Mouse (Mus musculus) midbrain, embryonic 11.5 days (tissue): ENCODE results near the gene Trim44. TPM values are rescaled to one million over a fixed set of nuclear protein-coding genes. Genes with fewer than 3 reads are reported as not detected.

Source experiments
- ATAC-seq: fragments of 200-750 bp; cut with Nextera tagmentation; 2 replicates; pipeline ENCODE4 v1.8.0; 2017; ENCODE audit warnings: moderate TSS enrichment, moderate library complexity; ENCODE audit not compliant: low FRiP score
- DNase-seq: peaks from one replicate; pipeline ENCODE4 v3.0.0; 2015; ENCODE audit warnings: low spot score; ENCODE audit errors: missing footprints
- H3K27ac ChIP-seq: fragments of 300-500 bp; sonication (generic); 2 replicates; pipeline ENCODE4 v1.5.1; 2014; ENCODE audit warnings: low read depth, low read length
- H3K27me3 ChIP-seq: fragments of 300-500 bp; sonication (generic); 2 replicates; pipeline ENCODE4 v1.6.1; 2014; ENCODE audit warnings: mild to moderate bottlenecking, low read length, moderate library complexity, mixed read lengths; ENCODE audit not compliant: control insufficient read depth, insufficient read depth
- H3K36me3 ChIP-seq: fragments of 300-500 bp; sonication (generic); 2 replicates; pipeline ENCODE4 v1.6.1; 2014; ENCODE audit warnings: mild to moderate bottlenecking, low read length, moderate library complexity, mixed read lengths; ENCODE audit not compliant: control insufficient read depth, insufficient read depth
- H3K4me1 ChIP-seq: fragments of 300-500 bp; sonication (generic); 2 replicates; pipeline ENCODE4 v1.6.1; 2014; ENCODE audit warnings: low read length; ENCODE audit not compliant: control insufficient read depth, insufficient read depth
- H3K4me2 ChIP-seq: fragments of 300-500 bp; sonication (generic); 2 replicates; pipeline ENCODE4 v1.6.1; 2014; ENCODE audit warnings: mild to moderate bottlenecking, moderate library complexity
- H3K4me3 ChIP-seq: fragments of 300-500 bp; sonication (generic); 2 replicates; pipeline ENCODE4 v1.5.1; 2014; ENCODE audit warnings: low read depth, low read length
- H3K9ac ChIP-seq: fragments of 300-500 bp; sonication (generic); 2 replicates; pipeline ENCODE4 v1.6.1; 2014; ENCODE audit warnings: low read length
- H3K9me3 ChIP-seq: fragments of 300-500 bp; sonication (generic); 2 replicates; pipeline ENCODE4 v1.6.1; 2016; ENCODE audit warnings: low read length; ENCODE audit not compliant: control insufficient read depth
- WGBS: fragments of 180-500 bp; shearing (Covaris S2); extraction: QIAGEN DNeasy Blood & Tissue Kit; methylation state at CpG from one replicate; pipeline ENCODE4 v1.1.7; 2014; 5-methylcytosine and 5-hydroxymethylcytosine counted together
- polyA plus RNA-seq: library from polyadenylated mRNA; unstranded; fragments of >200 nt; fragmentation: Nextera tagmentation; extraction: Ambion mirVana; gene quantifications from 2 replicates; pipeline ENCODE4 v1.2.1, GENCODE M21; 2014

Trim44 gene
- polyA plus RNA-seq, 1 experiment from 2014 or later = 40.7 TPM

GRCm38 (mm10) chr2:102447831-102448230 is 40.2 kb upstream of the Trim44 start:
- ATAC-seq = no peak
- DNase-seq = peak; percentile 67
- Histone ChIP-seq H3K4me1 (peaks cover 13% of the 10 kb centered on the region), H3K27ac (no peak overlapping the region), H3K4me2 (no peak overlapping the region), H3K9me3 (no peaks in the 10 kb centered on the region), H3K4me3 (no peak overlapping the region), H3K9ac (no peak overlapping the region), H3K36me3 (no peaks in the 10 kb centered on the region; the same call in 1 of the 2 replicates), H3K27me3 (no peaks in the 10 kb centered on the region)
- WGBS = 95% methylated on average over 7 of the region's 7 CpGs

GRCm38 (mm10) chr2:102446851-102447250 is 39.2 kb upstream of the Trim44 start:
- H3K4me2 ChIP-seq = no peak overlapping the region
- ATAC-seq (no peak), DNase-seq (no peak)
- H3K36me3 ChIP-seq = no peaks in the 10 kb centered on the region; the same call in 1 of the 2 replicates
- no peak overlapping the region for H3K4me3 ChIP-seq
- H3K27me3 ChIP-seq = no peaks in the 10 kb centered on the region
- H3K27ac ChIP-seq = no peak overlapping the region
- peaks cover 9% of the 10 kb centered on the region for H3K4me1 ChIP-seq
- H3K9me3 ChIP-seq = no peaks in the 10 kb centered on the region
- no peak overlapping the region for H3K9ac ChIP-seq
- 85% methylated on average over 4 of the region's 4 CpGs for WGBS

- no peak overlapping the region for H3K4me2 ChIP-seq
- no peak overlapping the region for H3K27ac ChIP-seq
- H3K27me3 ChIP-seq = no peaks in the 10 kb centered on the region
- WGBS = 14% methylated on average over 8 of the region's 8 CpGs
- H3K4me1 ChIP-seq = peaks cover 6% of the 10 kb centered on the region; the same call in 1 of the 2 replicates
- H3K36me3 ChIP-seq = no peaks in the 10 kb centered on the region
- no peaks in the 10 kb centered on the region for H3K9me3 ChIP-seq
- no peak overlapping the region for H3K4me3 ChIP-seq
- no peak overlapping the region for H3K9ac ChIP-seq
- peak; percentile 74 for ATAC-seq
- DNase-seq = no peak
These were observed 29.9 kb upstream of the Trim44 start for GRCm38 (mm10) chr2:102437357-102438030.

GRCm38 (mm10) chr2:102433879-102434278 is 26.3 kb upstream of the Trim44 start:
- no peak overlapping the region for H3K4me3 ChIP-seq
- ATAC-seq (no peak), DNase-seq (no peak)
- H3K4me1 ChIP-seq = peaks cover 6% of the 10 kb centered on the region; the same call in 1 of the 2 replicates
- H3K36me3 ChIP-seq = no peaks in the 10 kb centered on the region
- H3K9me3 ChIP-seq = no peaks in the 10 kb centered on the region
- H3K27ac ChIP-seq = no peak overlapping the region
- WGBS = 98% methylated on average over 1 of the region's 1 CpGs
- H3K9ac ChIP-seq = no peak overlapping the region
- H3K27me3 ChIP-seq = no peaks in the 10 kb centered on the region
- H3K4me2 ChIP-seq = no peak overlapping the region

- ATAC-seq = no peak
- no peak for DNase-seq
- no peaks in the 10 kb centered on the region for H3K36me3 ChIP-seq
- peaks cover 5% of the 10 kb centered on the region; the same call in 1 of the 2 replicates for H3K4me1 ChIP-seq
- 50% methylated on average over 4 of the region's 4 CpGs for WGBS
- no peaks in the 10 kb centered on the region for H3K9me3 ChIP-seq
- no peak overlapping the region for H3K4me3 ChIP-seq
- no peak overlapping the region for H3K4me2 ChIP-seq
- no peaks in the 10 kb centered on the region for H3K27me3 ChIP-seq
- H3K9ac ChIP-seq = no peak overlapping the region
- no peak overlapping the region for H3K27ac ChIP-seq
These were observed 23.5 kb upstream of the Trim44 start for GRCm38 (mm10) chr2:102431084-102431483.

GRCm38 (mm10) chr2:102427974-102428373 is 20.3 kb upstream of the Trim44 start:
- no peak overlapping the region for H3K4me3 ChIP-seq
- no peak overlapping the region for H3K27ac ChIP-seq
- DNase-seq (no peak), ATAC-seq (no peak)
- no peaks in the 10 kb centered on the region for H3K36me3 ChIP-seq
- peaks cover 5% of the 10 kb centered on the region; the same call in 1 of the 2 replicates for H3K4me1 ChIP-seq
- no peaks in the 10 kb centered on the region for H3K27me3 ChIP-seq
- no peaks in the 10 kb centered on the region for H3K9me3 ChIP-seq
- H3K9ac ChIP-seq = no peak overlapping the region
- no peak overlapping the region for H3K4me2 ChIP-seq

GRCm38 (mm10) chr2:102426434-102426833 is 18.8 kb upstream of the Trim44 start:
- peaks cover 5% of the 10 kb centered on the region; the same call in 1 of the 2 replicates for H3K4me1 ChIP-seq
- no peak overlapping the region for H3K9ac ChIP-seq
- H3K4me3 ChIP-seq = no peak overlapping the region
- peak; percentile 40; the same call in 1 of the 2 replicates for ATAC-seq
- no peak overlapping the region for H3K4me2 ChIP-seq
- no peaks in the 10 kb centered on the region for H3K9me3 ChIP-seq
- H3K36me3 ChIP-seq = no peaks in the 10 kb centered on the region
- no peak overlapping the region for H3K27ac ChIP-seq
- peak; percentile 89 for DNase-seq
- WGBS = 9% methylated on average over 3 of the region's 3 CpGs
- H3K27me3 ChIP-seq = no peaks in the 10 kb centered on the region

GRCm38 (mm10) chr2:102416149-102416743 is 8.6 kb upstream of the Trim44 start:
- H3K9ac ChIP-seq = no peak overlapping the region
- H3K4me2 ChIP-seq = no peak overlapping the region
- ATAC-seq = no peak
- no peaks in the 10 kb centered on the region for H3K9me3 ChIP-seq
- no peak overlapping the region for H3K27ac ChIP-seq
- no peak overlapping the region for H3K4me3 ChIP-seq
- no peaks in the 10 kb centered on the region for H3K27me3 ChIP-seq
- WGBS = 88% methylated on average over 14 of the region's 14 CpGs
- no peaks in the 10 kb centered on the region for H3K36me3 ChIP-seq
- H3K4me1 ChIP-seq = no peaks in the 10 kb centered on the region
- no peak for DNase-seq

- Histone ChIP-seq H3K27ac (no peak overlapping the region), H3K36me3 (no peaks in the 10 kb centered on the region), H3K4me1 (peaks cover 1% of the 10 kb centered on the region), H3K9ac (no peak overlapping the region), H3K9me3 (no peaks in the 10 kb centered on the region), H3K27me3 (no peaks in the 10 kb centered on the region), H3K4me3 (no peak overlapping the region), H3K4me2 (no peak overlapping the region)
- DNase-seq (no peak), ATAC-seq (no peak)
- WGBS = 84% methylated on average over 2 of the region's 2 CpGs
These were observed 5.1 kb upstream of the Trim44 start for GRCm38 (mm10) chr2:102412738-102413137.
